Comparison of ENCODE assay signal across 21 mouse cellular contexts in genomic region chr9:41091187-41091586, GRCm38 (mm10).
A peak's percentile ranks its signal among the peaks of the same experiment; 100 is the strongest.
DNase-seq lines count a peak whose midpoint lies in the region; ATAC-seq and TF ChIP-seq lines count a peak whose summit lies in the region.
"Had no signal": no experiment of that assay in that cellular context is flagged by ENCODE, and none has a peak within 500 bp of the region (broad histone marks: within the 10 kb centered on the region; RNA-seq: fewer than 3 reads in every experiment).

No protein-coding gene starts in this region.

- H3K4me2 ChIP-seq in heart, embryonic 14.5 days (ENCODE audit: low read length) = 0 out of 2 replicates have a peak overlapping the region, but pooled peaks have one; percentile 9
- H3K4me2 ChIP-seq in kidney, embryonic 14.5 days (replicated peaks; ENCODE audit: low read depth, low read length) = no peak overlapping the region
- no peak overlapping the region for H3K4me2 ChIP-seq in liver, postnatal 0 days (ENCODE audit: low read depth, low read length)
- H3K4me2 ChIP-seq: embryonic facial prominence, embryonic 12.5 days; forebrain, embryonic 15.5 days; liver, embryonic 15.5 days; midbrain, embryonic 15.5 days had no signal

- no peaks in the 10 kb centered on the region for H3K36me3 ChIP-seq in heart, embryonic 14.5 days (ENCODE audit: control insufficient read depth, insufficient read depth, low read length)
- no peaks in the 10 kb centered on the region for H3K36me3 ChIP-seq in kidney, embryonic 14.5 days (ENCODE audit: control insufficient read depth, insufficient read depth, low read length)
- no peaks in the 10 kb centered on the region for H3K36me3 ChIP-seq in liver, postnatal 0 days (replicated peaks; ENCODE audit: insufficient read depth, low read length)
- H3K36me3 ChIP-seq: embryonic facial prominence, embryonic 12.5 days; forebrain, embryonic 15.5 days; hindbrain, embryonic 10.5 days; liver, embryonic 15.5 days; midbrain, embryonic 15.5 days had no signal

- WGBS in heart, embryonic 14.5 days = 47% methylated on average over 7 of the region's 7 CpGs
- 49% methylated on average over 7 of the region's 7 CpGs for WGBS in kidney, embryonic 14.5 days
- 55% methylated on average over 7 of the region's 7 CpGs for WGBS in liver, postnatal 0 days (ENCODE audit: insufficient replicate concordance)

- H3K9me3 ChIP-seq in heart, embryonic 14.5 days (ENCODE audit: control insufficient read depth, low read length) = no peaks in the 10 kb centered on the region
- H3K9me3 ChIP-seq in kidney, embryonic 14.5 days (ENCODE audit: control insufficient read depth, low read length) = no peaks in the 10 kb centered on the region
- H3K9me3 ChIP-seq in liver, postnatal 0 days (ENCODE audit: low read length) = no peaks in the 10 kb centered on the region
- H3K9me3 ChIP-seq: embryonic facial prominence, embryonic 12.5 days; forebrain, embryonic 15.5 days; hindbrain, embryonic 10.5 days; liver, embryonic 15.5 days; midbrain, embryonic 15.5 days had no signal

- no peak overlapping the region for H3K4me3 ChIP-seq in heart, embryonic 14.5 days (ENCODE audit: control insufficient read depth in 1 of 2, insufficient read depth in 1 of 2, low read depth in 1 of 2, low read length in 2 of 2)
- no peak overlapping the region for H3K4me3 ChIP-seq in kidney, embryonic 14.5 days (ENCODE audit: low read length)
- H3K4me3 ChIP-seq in liver, postnatal 0 days (ENCODE audit: low read depth, low read length) = no peak overlapping the region
- H3K4me3 ChIP-seq: embryonic facial prominence, embryonic 12.5 days; erythroblast, embryonic 14.5 days; forebrain, embryonic 15.5 days; hindbrain, embryonic 10.5 days; liver, embryonic 15.5 days; midbrain, embryonic 15.5 days; myocyte had no signal

- no peak for TF ChIP-seq CTCF in liver, postnatal 0 days (IDR thresholded peaks at IDR 0.05; ENCODE audit: low read depth)

- no peak for ATAC-seq in heart, embryonic 14.5 days (ENCODE audit: insufficient number of reproducible peaks, insufficient read depth, low FRiP score, low read depth)
- ATAC-seq in kidney, embryonic 14.5 days (ENCODE audit: low FRiP score, low TSS enrichment) = no peak
- ATAC-seq in liver, postnatal 0 days = no peak
- ATAC-seq: forebrain, embryonic 15.5 days; lung, postnatal 0 days; midbrain, embryonic 15.5 days had no signal

- H3K27me3 ChIP-seq in heart, embryonic 14.5 days (ENCODE audit: control insufficient read depth, insufficient read depth, low read length) = no peaks in the 10 kb centered on the region
- H3K27me3 ChIP-seq in kidney, embryonic 14.5 days (ENCODE audit: control insufficient read depth, insufficient read depth, low read length) = no peaks in the 10 kb centered on the region
- H3K27me3 ChIP-seq in liver, postnatal 0 days (ENCODE audit: insufficient read depth, low read length) = no peaks in the 10 kb centered on the region
- H3K27me3 ChIP-seq: embryonic facial prominence, embryonic 12.5 days; forebrain, embryonic 15.5 days; liver, embryonic 15.5 days; midbrain, embryonic 15.5 days had no signal

- DNase-seq in embryo, embryonic 10 days (ENCODE audit: low spot score) = peak; percentile 23
- DNase-seq in embryo, embryonic 9.5 days (ENCODE audit: extremely low spot score) = no peak
- no peak for DNase-seq in heart, postnatal 14 days
- no peak for DNase-seq in kidney, postnatal 25 days
- no peak for DNase-seq in liver, postnatal 0 days
- no peak for DNase-seq in left cerebral cortex, postnatal 4 days
- DNase-seq: adrenal gland, adult 2 months; cerebellum, adult 9-10 months; gastrocnemius, postnatal 25 days; layer of hippocampus, adult 9-11 months; thymus, postnatal 14 days had no signal

- H3K9ac ChIP-seq in heart, embryonic 14.5 days (ENCODE audit: low read length) = no peak overlapping the region; the same call in 1 of the 2 replicates
- no peak overlapping the region for H3K9ac ChIP-seq in kidney, embryonic 14.5 days (ENCODE audit: low read depth, low read length)
- H3K9ac ChIP-seq in liver, postnatal 0 days (replicated peaks) = no peak overlapping the region
- H3K9ac ChIP-seq: embryonic facial prominence, embryonic 12.5 days; forebrain, embryonic 15.5 days; liver, embryonic 15.5 days; midbrain, embryonic 15.5 days had no signal

- TF ChIP-seq EP300 in liver, postnatal 0 days (IDR thresholded peaks at IDR 0.05; ENCODE audit: low read depth) = no peak

- peaks cover 13 to 15% of the 10 kb centered on the region in 2 experiments for H3K4me1 ChIP-seq in heart, embryonic 14.5 days (ENCODE audit: control insufficient read depth in 2 of 2, insufficient read depth in 2 of 2, low read length in 2 of 2)
- peaks cover 6% of the 10 kb centered on the region; the same call in 1 of the 2 replicates for H3K4me1 ChIP-seq in kidney, embryonic 14.5 days (ENCODE audit: control insufficient read depth, insufficient read depth, low read length)
- H3K4me1 ChIP-seq in liver, postnatal 0 days (ENCODE audit: insufficient read depth) = peaks cover 8% of the 10 kb centered on the region
- H3K4me1 ChIP-seq: embryonic facial prominence, embryonic 12.5 days; forebrain, embryonic 15.5 days; hindbrain, embryonic 10.5 days; midbrain, embryonic 15.5 days had no signal

- peak overlapping the region; percentile 75 to 81 for H3K27ac ChIP-seq in heart, embryonic 14.5 days (replicated peaks in 1 of 2; ENCODE audit: control insufficient read depth in 1 of 2, insufficient read depth in 1 of 2, low read depth in 2 of 2, low read length in 2 of 2)
- peak overlapping the region; percentile 34; the same call in 1 of the 2 replicates for H3K27ac ChIP-seq in kidney, embryonic 14.5 days (ENCODE audit: low read depth, low read length)
- 0 out of 2 replicates have a peak overlapping the region, but pooled peaks have one; percentile 44 for H3K27ac ChIP-seq in liver, postnatal 0 days (ENCODE audit: low read depth)
- H3K27ac ChIP-seq: embryonic facial prominence, embryonic 12.5 days; hindbrain, embryonic 10.5 days; liver, embryonic 15.5 days; midbrain, embryonic 15.5 days had no signal

- intact Hi-C loops in heart, postnatal 14 days (cut with DNase I) = no loop called here
- intact Hi-C loops in left cerebral cortex, postnatal 4 days (cut with DNase I) = no loop called here
